Mouse (Mus musculus) ovary, adult 2 months (tissue): ENCODE data around the gene Gm5286. TPM values are rescaled to one million over a fixed set of nuclear protein-coding genes. Genes with fewer than 3 reads are reported as not detected.

Source experiments
- polyA plus RNA-seq: library from polyadenylated mRNA; depleted of rRNA; stranded (reverse); fragments of >200 nt; gene quantifications from 2 replicates; pipeline ENCODE4 v1.2.3, GENCODE M21; 2012; rRNA removed

The Gm5286 gene
- polyA plus RNA-seq, result not detected in 2 replicates

DNA sequence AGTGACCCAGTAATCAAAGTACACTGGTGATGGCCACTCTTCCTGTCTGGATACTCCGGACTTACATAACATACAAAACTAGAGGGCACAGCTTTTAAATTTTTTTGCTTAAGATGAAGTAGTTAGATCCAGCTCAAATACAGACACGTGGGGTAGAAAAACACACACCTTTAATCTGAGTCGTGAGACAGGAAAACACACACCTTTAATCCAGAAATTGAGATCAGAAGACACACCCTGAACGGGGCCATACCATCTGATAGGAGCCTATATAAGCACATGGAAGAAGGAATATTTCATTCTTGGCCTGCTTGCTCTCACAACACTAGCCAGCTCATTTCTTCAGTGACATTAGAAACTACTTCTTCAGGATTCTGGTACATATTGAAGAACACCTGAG, at the start of gene Gm5286:
Gene Gm5286, plus strand, starts transcription at position 301 of the 400 bp plus-strand sequence.

DNA sequence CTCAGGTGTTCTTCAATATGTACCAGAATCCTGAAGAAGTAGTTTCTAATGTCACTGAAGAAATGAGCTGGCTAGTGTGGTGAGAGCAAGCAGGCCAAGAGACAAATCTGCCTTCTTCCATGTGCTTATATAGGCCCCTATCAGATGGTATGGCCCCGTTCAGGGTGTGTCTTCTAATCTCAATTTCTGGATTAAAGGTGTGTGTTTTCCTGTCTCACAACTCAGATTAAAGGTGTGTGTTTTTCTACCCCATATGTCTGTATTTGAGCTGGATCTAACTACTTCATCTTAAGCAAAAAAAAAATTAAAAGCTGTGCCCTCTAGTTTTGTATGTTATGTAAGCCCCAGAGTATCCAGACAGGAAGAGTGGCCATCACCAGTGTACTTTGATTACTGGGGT, 18.4 kb upstream of the Gm5286 start, which contains the start of gene Gm10696:
Gene Gm10696, minus strand, starts transcription at position 101 of the 400 bp plus-strand sequence.

Other genes with a start within 250 kb of the Gm5286 start
- not detected in 2 replicates for gene Tdpoz5, start 235.4 kb upstream of the Gm5286 start, polyA plus RNA-seq
- not detected in 2 replicates for gene Gm9125, start 141.8 kb upstream of the Gm5286 start, polyA plus RNA-seq
- gene Gm10697, start 124.1 kb upstream of the Gm5286 start, polyA plus RNA-seq, result not detected in 2 replicates
- not detected in 2 replicates for gene Gm10696, start 18.5 kb upstream of the Gm5286 start, polyA plus RNA-seq
- gene Gm4778, start 67.3 kb downstream of the Gm5286 start, polyA plus RNA-seq, result not detected in 2 replicates
- gene Them4, start 113.4 kb downstream of the Gm5286 start, polyA plus RNA-seq, result 0.36 and 0.54 TPM in 2 replicates
- 0.69 and 1.2 TPM in 2 replicates for gene Them5, start 145.4 kb downstream of the Gm5286 start, polyA plus RNA-seq
- 4.8 and 7.8 TPM in 2 replicates for gene C2cd4d, start 165.7 kb downstream of the Gm5286 start, polyA plus RNA-seq
- 9.8 and 12.7 TPM in 2 replicates for gene Rorc, start 176.1 kb downstream of the Gm5286 start, polyA plus RNA-seq
- gene Lingo4, start 201.8 kb downstream of the Gm5286 start, polyA plus RNA-seq, result 0.13 TPM in 1 of 2 replicates, not detected in the other
- gene Tdrkh, start 216.6 kb downstream of the Gm5286 start, polyA plus RNA-seq, result 0.12 and 0.98 TPM in 2 replicates
- gene Mrpl9, start 246.6 kb downstream of the Gm5286 start, polyA plus RNA-seq, result 26.6 and 33.9 TPM in 2 replicates
- gene Oaz3, start 247.2 kb downstream of the Gm5286 start, polyA plus RNA-seq, result 0.17 TPM in 1 of 2 replicates, not detected in the other